Mouse (Mus musculus): ENCODE measurements at regions not wholly inside any gene's neighbourhood (a gene's known extent, or its start where the extent isn't known, plus 50 kb on each side); places are given as distances from the start of the nearest gene placed in this dataset.
"Not testable (repeated sequence)": the region's sequence is repeated elsewhere in the genome, so short reads cannot be mapped to it uniquely, and the experiment has no call there.

- DNase-seq (ENCODE audit: low spot score): no peak
Observed at GRCm38 (mm10) chr6:95058017-95058416, 59.0 kb upstream of the Kbtbd8 start.

- DNase-seq (ENCODE audit: low spot score): no peak
Observed at GRCm38 (mm10) chr6:95056222-95056621, 60.8 kb upstream of the Kbtbd8 start.

- no peak for DNase-seq (ENCODE audit: low spot score)
Observed at GRCm38 (mm10) chr6:95053717-95054382, 63.2 kb upstream of the Kbtbd8 start.

- DNase-seq (ENCODE audit: low spot score): not testable (repeated sequence)
Observed at GRCm38 (mm10) chr6:95041351-95041750, 75.7 kb upstream of the Kbtbd8 start.

GRCm38 (mm10) chr6:95024239-95024638 is 92.8 kb upstream of the Kbtbd8 start:
- no peak for DNase-seq (ENCODE audit: low spot score)

GRCm38 (mm10) chr6:95021724-95022123 is 95.3 kb upstream of the Kbtbd8 start:
- no peak for DNase-seq (ENCODE audit: low spot score)

GRCm38 (mm10) chr6:95017911-95018310 is 99.1 kb upstream of the Kbtbd8 start:
- DNase-seq (ENCODE audit: low spot score): no peak

GRCm38 (mm10) chr6:95017484-95017883 is 99.6 kb upstream of the Kbtbd8 start:
- DNase-seq (ENCODE audit: low spot score): no peak

- no peak for DNase-seq (ENCODE audit: low spot score)
Observed at GRCm38 (mm10) chr6:95013096-95013495, 103.9 kb upstream of the Kbtbd8 start.

GRCm38 (mm10) chr6:95006485-95006884 is 110.6 kb upstream of the Kbtbd8 start:
- DNase-seq (ENCODE audit: low spot score): no peak

- DNase-seq (ENCODE audit: low spot score): no peak
Observed at GRCm38 (mm10) chr6:95003716-95004115, 113.3 kb upstream of the Kbtbd8 start.

- no peak for DNase-seq (ENCODE audit: low spot score)
Observed at GRCm38 (mm10) chr6:94999562-94999961, 117.5 kb upstream of the Kbtbd8 start.

GRCm38 (mm10) chr6:94999002-94999401 is 118.0 kb upstream of the Kbtbd8 start:
- no peak for DNase-seq (ENCODE audit: low spot score)

- DNase-seq (ENCODE audit: low spot score): no peak
Observed at GRCm38 (mm10) chr6:94998371-94998770, 118.7 kb upstream of the Kbtbd8 start.

- no peak for DNase-seq (ENCODE audit: low spot score)
Observed at GRCm38 (mm10) chr6:94994376-94994775, 122.7 kb upstream of the Kbtbd8 start.

- no peak for DNase-seq (ENCODE audit: low spot score)
Observed at GRCm38 (mm10) chr6:94987427-94987826, 129.6 kb upstream of the Kbtbd8 start.

- peak; percentile 10 for DNase-seq (ENCODE audit: low spot score)
Observed at GRCm38 (mm10) chr6:94986346-94986745, 130.7 kb upstream of the Kbtbd8 start.

- DNase-seq (ENCODE audit: low spot score): no peak
Observed at GRCm38 (mm10) chr6:94984411-94984895, 132.6 kb upstream of the Kbtbd8 start.

- no peak for DNase-seq (ENCODE audit: low spot score)
Observed at GRCm38 (mm10) chr6:94968683-94969082, 148.4 kb upstream of the Kbtbd8 start.

- DNase-seq (ENCODE audit: low spot score): no peak
Observed at GRCm38 (mm10) chr6:94966962-94967361, 150.1 kb upstream of the Kbtbd8 start.

- DNase-seq (ENCODE audit: low spot score): no peak
Observed at GRCm38 (mm10) chr6:94963204-94963603, 153.8 kb upstream of the Kbtbd8 start.

GRCm38 (mm10) chr6:94962411-94963087 is 154.5 kb upstream of the Kbtbd8 start:
- DNase-seq (ENCODE audit: low spot score): no peak

- no peak for DNase-seq (ENCODE audit: low spot score)
Observed at GRCm38 (mm10) chr6:94961821-94962220, 155.2 kb upstream of the Kbtbd8 start.

- DNase-seq (ENCODE audit: low spot score): no peak
Observed at GRCm38 (mm10) chr6:94957990-94958389, 159.1 kb upstream of the Kbtbd8 start.

All from T-cell, adult 2 months (primary cell).